Mouse (Mus musculus) liver, adult 2 months (tissue): ENCODE data around the gene Elane. TPM values are rescaled to one million over a fixed set of nuclear protein-coding genes. Genes with fewer than 3 reads are reported as not detected.
A peak's percentile ranks its signal among the peaks of the same experiment; 100 is the strongest.

Source experiments
- DNase-seq: peaks from one replicate; pipeline ENCODE4 v3.0.0-alpha.2; 2011; ENCODE audit warnings: low read depth, low spot score; ENCODE audit errors: extremely low read depth
- H3K27ac ChIP-seq: fragments of 200-500 bp; replicated peaks from 2 replicates; pipeline ENCODE4 v1.5.1; 2012; ENCODE audit warnings: low read depth, mild to moderate bottlenecking, control low read depth, inconsistent platforms, low read length; ENCODE audit not compliant: insufficient read depth
- H3K27me3 ChIP-seq: fragments of 200-500 bp; 2 replicates; pipeline ENCODE4 v1.6.1; 2012; ENCODE audit warnings: mild to moderate bottlenecking, moderate library complexity, low read length, inconsistent platforms; ENCODE audit not compliant: control insufficient read depth, insufficient read depth
- H3K36me3 ChIP-seq: fragments of 200-500 bp; 2 replicates; pipeline ENCODE4 v1.6.1; 2012; ENCODE audit warnings: low read length, inconsistent platforms; ENCODE audit not compliant: control insufficient read depth, insufficient read depth
- H3K4me1 ChIP-seq: fragments of 200-500 bp; 2 replicates; pipeline ENCODE4 v1.6.1; 2011; ENCODE audit warnings: low read length; ENCODE audit not compliant: control insufficient read depth, insufficient read depth
- H3K4me3 ChIP-seq: fragments of 200-500 bp; 2 replicates; pipeline ENCODE4 v1.5.1; 2011; ENCODE audit warnings: low read depth, mild to moderate bottlenecking, control low read depth, low read length, moderate library complexity; ENCODE audit not compliant: insufficient read depth
- H3K79me2 ChIP-seq: fragments of 200-500 bp; 2 replicates; pipeline ENCODE4 v1.6.1; 2012; ENCODE audit warnings: inconsistent platforms, mild to moderate bottlenecking, low read length, moderate library complexity; ENCODE audit not compliant: control insufficient read depth, insufficient read depth
- H3K9ac ChIP-seq: fragments of 200-500 bp; 2 replicates; pipeline ENCODE4 v1.6.1; 2012; ENCODE audit warnings: low read depth, mild to moderate bottlenecking, control low read depth, inconsistent platforms, low read length
- CTCF ChIP-seq: fragments of 200-500 bp; IDR thresholded peaks from 2 replicates; pipeline ENCODE4 v1.5.1; 2011; ENCODE audit warnings: low read depth, low read length, control low read depth
- POLR2A ChIP-seq: fragments of 200-500 bp; IDR thresholded peaks from 2 replicates; pipeline ENCODE4 v1.6.1; 2011; ENCODE audit warnings: low read length, control low read depth; ENCODE audit not compliant: insufficient read depth; ENCODE audit errors: extremely low read depth
- WGBS: fragments of 180-500 bp; shearing (Covaris S2); methylation state at CpG from one replicate; pipeline ENCODE4 v1.1.7; 2018; 5-methylcytosine and 5-hydroxymethylcytosine counted together
- polyA plus RNA-seq: library from polyadenylated mRNA; depleted of rRNA; stranded (reverse); fragments of >200 nt; gene quantifications from 2 replicates; pipeline ENCODE4 v1.2.3, GENCODE M21; 2012
- total RNA-seq: library from RNA; depleted of rRNA; stranded (reverse); fragments of >200 nt; gene quantifications from 2 replicates; pipeline ENCODE4 v1.2.3, GENCODE M21; 2014

The Elane gene
- total and polyA plus RNA-seq, 2 experiments: 0.12 TPM; not detected in 1

DNA sequence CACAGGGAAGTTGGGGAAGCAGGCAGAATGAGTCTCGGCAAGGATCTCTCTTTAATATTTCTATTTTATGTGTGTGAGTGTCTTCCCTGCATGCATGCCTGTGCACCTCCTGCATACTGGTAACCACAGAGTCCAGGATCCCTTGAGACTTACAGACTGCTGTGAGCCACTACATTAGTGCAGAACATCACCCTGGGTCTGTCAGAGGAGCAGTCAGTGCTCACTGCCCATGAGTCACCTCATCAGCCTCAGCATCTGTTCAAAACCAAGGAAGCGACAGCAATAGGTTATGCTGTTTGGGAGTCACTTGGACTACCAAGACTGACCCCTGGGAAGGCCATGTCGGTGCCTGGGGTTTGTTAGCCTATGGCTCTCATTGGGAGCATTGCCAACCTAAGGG lies 43.7 kb upstream of the Elane start:
- H3K79me2 ChIP-seq: no peaks in the 10 kb centered on the region
- H3K9ac ChIP-seq: no peak overlapping the region
- TF ChIP-seq POLR2A (no peak), CTCF (no peak)
- H3K36me3 ChIP-seq: no peaks in the 10 kb centered on the region
- no peak overlapping the region for H3K27ac ChIP-seq
- DNase-seq: no peak
- WGBS: 78% methylated on average over 3 of the region's 3 CpGs
- H3K27me3 ChIP-seq: no peaks in the 10 kb centered on the region
- 0 out of 2 replicates have a peak, but pooled peaks cover 2% of the 10 kb centered on the region for H3K4me1 ChIP-seq
- no peak overlapping the region for H3K4me3 ChIP-seq

DNA sequence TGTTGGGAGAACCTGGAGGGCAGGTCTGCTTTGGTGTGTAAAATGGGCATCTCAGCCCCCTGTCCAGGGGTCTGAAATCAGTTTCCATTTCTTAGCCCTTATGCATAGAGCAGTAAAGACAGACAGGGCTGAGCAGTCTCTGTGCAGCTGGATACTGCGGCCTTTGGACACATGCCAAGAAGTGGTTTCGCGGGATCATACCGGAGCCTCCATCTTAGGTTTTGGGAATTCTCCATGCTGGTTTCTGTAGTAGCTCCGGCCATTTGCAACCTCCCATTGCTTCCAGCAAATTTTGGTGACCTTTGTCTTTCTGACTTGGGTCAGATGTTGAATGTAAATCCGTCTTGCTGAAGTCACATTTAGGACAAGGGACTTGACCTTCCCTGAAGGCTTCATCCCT lies 42.6 kb upstream of the Elane start:
- H3K27ac ChIP-seq: no peak overlapping the region
- no peak overlapping the region for H3K9ac ChIP-seq
- no peak overlapping the region for H3K4me3 ChIP-seq
- H3K79me2 ChIP-seq: no peaks in the 10 kb centered on the region
- no peaks in the 10 kb centered on the region for H3K27me3 ChIP-seq
- TF ChIP-seq CTCF: no peak
- no peak for TF ChIP-seq POLR2A
- WGBS: 64% methylated on average over 6 of the region's 6 CpGs
- no peaks in the 10 kb centered on the region for H3K36me3 ChIP-seq
- DNase-seq: no peak
- no peaks in the 10 kb centered on the region for H3K4me1 ChIP-seq

DNA sequence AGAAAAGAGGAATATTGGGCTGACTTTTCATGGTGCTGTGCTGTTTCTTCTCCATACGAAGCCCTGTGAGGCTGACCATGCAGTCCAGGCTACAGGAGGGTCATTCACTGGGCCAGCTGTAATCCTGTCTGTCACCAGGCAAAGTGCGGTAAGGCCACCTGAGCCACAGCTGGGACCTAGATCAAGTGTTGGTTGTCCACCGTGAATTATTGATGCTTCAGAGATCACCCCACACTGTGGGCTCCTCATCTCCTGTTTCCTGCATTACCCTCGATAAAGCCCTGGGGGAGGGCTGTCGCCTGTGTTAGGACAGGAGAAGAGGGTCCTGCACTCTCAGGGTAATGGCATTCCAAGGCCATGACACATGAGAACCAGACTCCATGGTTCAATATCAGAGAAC lies 39.5 kb upstream of the Elane start:
- Histone ChIP-seq H3K79me2 (no peaks in the 10 kb centered on the region), H3K4me1 (peaks cover under 1% of the 10 kb centered on the region), H3K9ac (no peak overlapping the region), H3K4me3 (no peak overlapping the region), H3K36me3 (no peaks in the 10 kb centered on the region), H3K27ac (no peak overlapping the region), H3K27me3 (no peaks in the 10 kb centered on the region)
- 73% methylated on average over 5 of the region's 5 CpGs for WGBS
- TF ChIP-seq POLR2A (no peak), CTCF (no peak)
- no peak for DNase-seq

DNA sequence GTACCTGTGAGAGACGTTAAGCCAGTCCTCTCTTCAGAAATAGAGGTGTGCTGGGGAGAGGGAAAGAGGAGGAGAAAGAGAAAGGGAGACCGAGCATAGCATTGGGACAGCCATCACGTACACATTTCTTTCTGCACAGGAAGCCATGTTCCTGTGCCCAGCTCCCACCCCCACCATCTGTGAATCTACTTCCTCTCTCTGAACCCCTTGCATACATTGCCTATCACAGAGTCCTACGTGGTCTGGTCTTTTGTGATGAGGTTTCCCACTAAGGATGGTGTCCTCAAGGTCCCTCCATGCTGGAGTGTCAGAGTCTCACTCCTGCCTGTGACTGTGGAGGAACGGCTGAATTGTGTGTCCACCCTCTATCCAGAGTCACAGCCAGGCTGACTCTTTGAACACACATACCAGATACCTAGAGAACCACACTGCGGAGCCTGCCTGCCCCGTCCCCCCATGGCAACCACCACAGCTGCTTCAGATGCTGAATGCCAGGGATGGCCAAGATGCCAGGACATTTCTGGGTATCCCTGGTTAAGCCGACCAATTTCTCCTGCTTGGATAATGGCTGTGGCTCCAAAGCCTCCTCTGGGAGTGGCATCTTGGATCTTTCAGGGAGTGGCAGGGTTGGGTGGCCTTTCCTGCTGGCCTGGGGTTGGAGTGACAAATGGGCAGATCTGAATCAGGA lies 36.0 kb upstream of the Elane start:
- no peak overlapping the region for H3K4me3 ChIP-seq
- no peaks in the 10 kb centered on the region for H3K27me3 ChIP-seq

DNA sequence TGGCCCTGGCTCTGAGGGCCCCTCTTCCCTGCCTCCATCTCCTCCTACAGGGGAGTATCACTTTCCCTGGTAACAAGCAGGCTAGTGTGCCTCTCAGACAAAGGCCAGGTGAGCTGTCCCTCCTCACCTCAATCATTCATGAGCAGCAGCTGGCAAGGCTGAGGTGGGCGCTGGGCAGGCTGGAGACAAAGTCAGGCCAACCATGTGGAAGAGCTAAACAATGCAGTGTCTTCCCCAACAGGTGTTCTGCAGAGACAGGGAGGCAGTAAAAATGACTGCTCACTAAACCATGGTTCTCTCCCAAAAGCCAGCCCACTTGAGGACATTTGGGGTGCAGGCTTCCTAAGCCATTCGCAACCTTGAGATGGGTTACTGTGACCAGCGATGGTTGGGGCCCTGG lies 34.4 kb upstream of the Elane start:
- TF ChIP-seq POLR2A (no peak), CTCF (no peak)
- H3K79me2 ChIP-seq: peaks cover 16% of the 10 kb centered on the region
- no peak overlapping the region for H3K4me3 ChIP-seq
- no peaks in the 10 kb centered on the region for H3K36me3 ChIP-seq
- WGBS: 90% methylated on average over 3 of the region's 3 CpGs
- H3K9ac ChIP-seq: peak overlapping the region; percentile 38; the same call in 1 of the 2 replicates
- no peak for DNase-seq
- no peaks in the 10 kb centered on the region for H3K27me3 ChIP-seq
- H3K27ac ChIP-seq: peak overlapping the region; percentile 88
- peaks cover 13% of the 10 kb centered on the region for H3K4me1 ChIP-seq

More for the DNA sequence above, 36.0 kb upstream of the Elane start:
- Histone ChIP-seq H3K27ac (no peak overlapping the region), H3K79me2 (0 out of 2 replicates have a peak, but pooled peaks cover 3% of the 10 kb centered on the region), H3K36me3 (no peaks in the 10 kb centered on the region), H3K9ac (no peak overlapping the region), H3K4me1 (peaks cover 8% of the 10 kb centered on the region)
- no peak for DNase-seq
- WGBS: 80% methylated on average over 8 of the region's 8 CpGs
- TF ChIP-seq CTCF (no peak), POLR2A (no peak)

DNA sequence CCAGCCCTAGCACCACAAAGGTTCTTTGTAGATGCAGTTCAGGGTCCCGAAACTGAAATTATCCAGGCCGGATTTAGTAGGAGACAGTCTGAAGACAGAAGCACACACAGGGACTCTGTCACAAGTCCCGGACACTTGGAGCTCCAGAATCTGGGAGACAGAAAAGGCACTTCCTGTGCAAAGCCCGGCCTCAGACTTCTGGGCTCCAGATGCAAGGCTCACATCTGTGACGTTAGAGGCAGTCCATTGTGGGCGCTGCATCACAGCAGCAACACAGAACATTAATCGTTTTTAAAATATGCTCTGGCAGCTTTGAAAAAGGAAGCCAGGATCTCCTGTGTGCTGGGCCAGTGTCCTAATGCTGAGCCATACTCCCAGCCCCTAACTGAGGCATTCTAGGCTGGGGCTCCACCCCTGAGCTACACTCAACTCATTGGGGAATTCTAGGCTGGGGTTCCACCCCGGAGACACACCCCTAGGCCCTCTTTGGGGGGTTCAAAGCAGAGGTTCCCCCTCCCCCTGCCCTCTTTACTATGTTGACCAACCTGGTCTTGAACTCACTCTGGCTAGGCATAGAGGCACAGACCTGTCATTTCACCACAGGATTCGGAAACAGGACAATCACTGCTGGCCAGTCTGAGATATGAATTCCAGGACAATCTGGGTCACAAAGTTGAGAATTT lies 33.8 kb upstream of the Elane start:
- H3K36me3 ChIP-seq: no peaks in the 10 kb centered on the region
- peaks cover 22% of the 10 kb centered on the region for H3K79me2 ChIP-seq
- H3K4me1 ChIP-seq: peaks cover 19% of the 10 kb centered on the region
- H3K27me3 ChIP-seq: no peaks in the 10 kb centered on the region
- no peak for TF ChIP-seq CTCF
- TF ChIP-seq POLR2A: no peak
- DNase-seq: no peak
- 73% methylated on average over 9 of the region's 9 CpGs for WGBS
- peak overlapping the region; percentile 38; the same call in 1 of the 2 replicates for H3K9ac ChIP-seq
- H3K27ac ChIP-seq: peak overlapping the region; percentile 88
- no peak overlapping the region for H3K4me3 ChIP-seq
